Mouse (Mus musculus): ENCODE data around the gene Usp6nl. TPM values are rescaled to one million over a fixed set of nuclear protein-coding genes. Genes with fewer than 3 reads are reported as not detected.

Gene Usp6nl
- total RNA-seq, 1 experiment, result 9.1 TPM

GRCm38 (mm10) chr2:6436085-6436950, 113.9 kb downstream of the Usp6nl start:
- in situ Hi-C loops (cut with MboI; ENCODE audit: low sequenced_read_pairs in 2 of 2, unreplicated experiment in 2 of 2), result no loop called here
- TF ChIP-seq CHD2 (IDR thresholded peaks at IDR 0.05; ENCODE audit: low read depth, low read length) (no peak), ZNF384 (IDR thresholded peaks at IDR 0.05; ENCODE audit: low read depth, low read length) (no peak), ZC3H11A (IDR thresholded peaks at IDR 0.05; ENCODE audit: borderline replicate concordance, low read depth, low read length) (peak; percentile 90)
- H3K27ac ChIP-seq (ENCODE audit: insufficient read depth, low read depth, low read length, poor library complexity, severe bottlenecking), result no peak overlapping the region
- no peak overlapping the region for H3K9ac ChIP-seq (ENCODE audit: insufficient read depth, low read depth, low read length, poor library complexity, severe bottlenecking)
- no peak for DNase-seq (ENCODE audit: low read depth, low spot score)
- no peaks in the 10 kb centered on the region; a peak in 1 of 4 replicates for H3K4me1 ChIP-seq (ENCODE audit: control insufficient read depth in 2 of 2, insufficient read depth in 2 of 2, low read length in 2 of 2, poor library complexity in 1 of 2)
- H3K36me3 ChIP-seq (ENCODE audit: control insufficient read depth, insufficient read depth, low read length, poor library complexity, severe bottlenecking), result peaks cover 12% of the 10 kb centered on the region
- H3K4me3 ChIP-seq (ENCODE audit: insufficient read depth in 1 of 2, low read depth in 1 of 2, low read length in 2 of 2, poor library complexity in 1 of 2, severe bottlenecking in 1 of 2), result no peak overlapping the region
- H3K9me3 ChIP-seq (ENCODE audit: control insufficient read depth, insufficient read depth, low read depth, low read length), result no peaks in the 10 kb centered on the region

DNA sequence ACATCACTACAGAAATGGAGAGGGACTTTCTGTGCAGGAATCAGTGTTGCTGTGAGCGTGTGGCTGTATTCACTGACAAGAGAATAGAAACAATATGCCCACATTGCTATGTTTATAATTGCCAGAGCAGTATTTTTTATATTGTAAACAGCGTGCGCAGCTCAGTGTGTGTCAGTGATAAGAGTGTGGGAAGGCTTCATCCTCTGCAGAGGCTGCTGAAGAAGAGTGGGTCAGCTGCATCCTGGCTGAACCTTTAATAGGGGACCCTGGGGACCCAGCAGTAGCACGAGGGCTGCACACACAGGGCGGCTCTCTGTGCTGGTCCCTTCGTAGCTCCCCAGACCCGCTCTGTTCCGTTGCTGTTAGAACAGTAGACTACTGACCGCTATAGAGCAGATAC, 119.2 kb downstream of the Usp6nl start:
- Histone ChIP-seq H3K36me3 (ENCODE audit: control insufficient read depth, insufficient read depth, low read length, poor library complexity, severe bottlenecking) (peaks cover 17% of the 10 kb centered on the region), H3K27ac (ENCODE audit: insufficient read depth, low read depth, low read length, poor library complexity, severe bottlenecking) (no peak overlapping the region), H3K9ac (ENCODE audit: insufficient read depth, low read depth, low read length, poor library complexity, severe bottlenecking) (no peak overlapping the region), H3K9me3 (ENCODE audit: control insufficient read depth, insufficient read depth, low read depth, low read length) (no peaks in the 10 kb centered on the region), H3K4me3 (ENCODE audit: insufficient read depth in 1 of 2, low read depth in 1 of 2, low read length in 2 of 2, poor library complexity in 1 of 2, severe bottlenecking in 1 of 2) (no peak overlapping the region), H3K4me1 (ENCODE audit: control insufficient read depth in 2 of 2, insufficient read depth in 2 of 2, low read length in 2 of 2, poor library complexity in 1 of 2) (no peaks in the 10 kb centered on the region; a peak in 1 of 4 replicates)
- DNase-seq (ENCODE audit: low read depth, low spot score), result no peak
- no peak for TF ChIP-seq MAFK (IDR thresholded peaks at IDR 0.05; ENCODE audit: insufficient read depth, low read depth, low read length)
- no peak for TF ChIP-seq ZC3H11A (IDR thresholded peaks at IDR 0.05; ENCODE audit: borderline replicate concordance, low read depth, low read length)
- in situ Hi-C loops (cut with MboI; ENCODE audit: low sequenced_read_pairs in 2 of 2, unreplicated experiment in 2 of 2), result no loop called here

DNA sequence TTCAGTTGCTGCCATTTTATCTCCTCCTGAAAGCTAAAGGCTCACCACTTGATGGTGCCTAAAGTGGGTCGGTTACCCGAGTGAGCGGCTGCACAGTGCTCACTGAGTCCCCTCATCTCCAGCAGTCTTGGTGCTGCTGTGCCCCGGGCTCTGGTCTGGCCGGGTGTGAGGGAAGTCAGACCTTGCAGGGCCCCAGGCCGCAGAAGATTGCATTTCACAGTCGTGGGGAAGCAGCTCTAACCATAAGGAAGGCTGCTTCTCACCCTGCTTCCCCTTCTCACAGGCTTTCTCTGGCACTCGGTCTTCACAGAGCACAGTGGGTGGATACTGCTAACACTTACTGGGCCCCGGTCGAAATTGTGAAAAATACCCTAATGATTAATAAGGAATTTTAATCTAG, 119.8 kb downstream of the Usp6nl start:
- Histone ChIP-seq H3K4me3 (ENCODE audit: insufficient read depth in 1 of 2, low read depth in 1 of 2, low read length in 2 of 2, poor library complexity in 1 of 2, severe bottlenecking in 1 of 2) (no peak overlapping the region), H3K4me1 (ENCODE audit: control insufficient read depth in 2 of 2, insufficient read depth in 2 of 2, low read length in 2 of 2, poor library complexity in 1 of 2) (no peaks in the 10 kb centered on the region; a peak in 1 of 4 replicates), H3K27ac (ENCODE audit: insufficient read depth, low read depth, low read length, poor library complexity, severe bottlenecking) (no peak overlapping the region), H3K9me3 (ENCODE audit: control insufficient read depth, insufficient read depth, low read depth, low read length) (no peaks in the 10 kb centered on the region), H3K9ac (ENCODE audit: insufficient read depth, low read depth, low read length, poor library complexity, severe bottlenecking) (no peak overlapping the region), H3K36me3 (ENCODE audit: control insufficient read depth, insufficient read depth, low read length, poor library complexity, severe bottlenecking) (peaks cover 17% of the 10 kb centered on the region)
- in situ Hi-C loops (cut with MboI; ENCODE audit: low sequenced_read_pairs in 2 of 2, unreplicated experiment in 2 of 2), result no loop called here
- no peak for DNase-seq (ENCODE audit: low read depth, low spot score)
- TF ChIP-seq ZNF384 (IDR thresholded peaks at IDR 0.05; ENCODE audit: low read depth, low read length), result no peak
- TF ChIP-seq MAFK (IDR thresholded peaks at IDR 0.05; ENCODE audit: insufficient read depth, low read depth, low read length), result no peak
- no peak for TF ChIP-seq CHD2 (IDR thresholded peaks at IDR 0.05; ENCODE audit: low read depth, low read length)
- no peak for TF ChIP-seq HCFC1 (IDR thresholded peaks at IDR 0.05; ENCODE audit: borderline replicate concordance, insufficient read depth, low read length)
- TF ChIP-seq ZC3H11A (IDR thresholded peaks at IDR 0.05; ENCODE audit: borderline replicate concordance, low read depth, low read length), result no peak

- DNase-seq (ENCODE audit: low read depth, low spot score), result no peak
- no peaks in the 10 kb centered on the region; a peak in 1 of 4 replicates for H3K4me1 ChIP-seq (ENCODE audit: control insufficient read depth in 2 of 2, insufficient read depth in 2 of 2, low read length in 2 of 2, poor library complexity in 1 of 2)
- H3K9me3 ChIP-seq (ENCODE audit: control insufficient read depth, insufficient read depth, low read depth, low read length), result no peaks in the 10 kb centered on the region
- H3K9ac ChIP-seq (ENCODE audit: insufficient read depth, low read depth, low read length, poor library complexity, severe bottlenecking), result no peak overlapping the region
- no peak overlapping the region for H3K27ac ChIP-seq (ENCODE audit: insufficient read depth, low read depth, low read length, poor library complexity, severe bottlenecking)
- in situ Hi-C loops (cut with MboI; ENCODE audit: low sequenced_read_pairs in 2 of 2, unreplicated experiment in 2 of 2), result no loop called here
- H3K4me3 ChIP-seq (ENCODE audit: insufficient read depth in 1 of 2, low read depth in 1 of 2, low read length in 2 of 2, poor library complexity in 1 of 2, severe bottlenecking in 1 of 2), result no peak overlapping the region
- no peak for TF ChIP-seq ZNF384 (IDR thresholded peaks at IDR 0.05; ENCODE audit: low read depth, low read length)
- TF ChIP-seq ZC3H11A (IDR thresholded peaks at IDR 0.05; ENCODE audit: borderline replicate concordance, low read depth, low read length), result no peak
- no peak for TF ChIP-seq HCFC1 (IDR thresholded peaks at IDR 0.05; ENCODE audit: borderline replicate concordance, insufficient read depth, low read length)
- no peak for TF ChIP-seq MAFK (IDR thresholded peaks at IDR 0.05; ENCODE audit: insufficient read depth, low read depth, low read length)
- TF ChIP-seq CHD2 (IDR thresholded peaks at IDR 0.05; ENCODE audit: low read depth, low read length), result no peak
- peaks cover 17% of the 10 kb centered on the region for H3K36me3 ChIP-seq (ENCODE audit: control insufficient read depth, insufficient read depth, low read length, poor library complexity, severe bottlenecking)
These were observed 121.5 kb downstream of the Usp6nl start for GRCm38 (mm10) chr2:6444015-6444414.
